Mouse (Mus musculus) heart, adult 2 months (tissue): ENCODE measurements at regions not wholly inside any gene's neighbourhood (a gene's known extent, or its start where the extent isn't known, plus 50 kb on each side); places are given as distances from the start of the nearest gene placed in this dataset.

Experiments used
- DNase-seq, 2 experiments: peaks; one replicate each; pipeline ENCODE4 v3.0.0; 2021
- H3K27ac ChIP-seq: fragments of 200-600 bp; 2 replicates; pipeline ENCODE4 v1.8.1; 2022
- H3K27me3 ChIP-seq: fragments of 200-500 bp; 2 replicates; pipeline ENCODE4 v1.6.1; 2012; ENCODE audit warnings: mild to moderate bottlenecking, low read length, inconsistent platforms, mixed read lengths; ENCODE audit not compliant: control insufficient read depth, insufficient read depth
- H3K36me3 ChIP-seq: fragments of 200-500 bp; 2 replicates; pipeline ENCODE4 v1.6.1; 2012; ENCODE audit warnings: low read length, inconsistent platforms; ENCODE audit not compliant: control insufficient read depth, insufficient read depth
- H3K4me1 ChIP-seq: fragments of 200-500 bp; 2 replicates; pipeline ENCODE4 v1.6.1; 2011; ENCODE audit warnings: low read length; ENCODE audit not compliant: control insufficient read depth, insufficient read depth
- H3K4me3 ChIP-seq: fragments of 200-600 bp; 2 replicates; pipeline ENCODE4 v1.8.1; 2022
- H3K79me2 ChIP-seq: fragments of 200-500 bp; replicated peaks from 2 replicates; pipeline ENCODE4 v1.6.1; 2012; ENCODE audit warnings: mild to moderate bottlenecking, inconsistent platforms, low read length, moderate library complexity, mixed read lengths; ENCODE audit not compliant: control insufficient read depth, insufficient read depth
- H3K9ac ChIP-seq: fragments of 200-500 bp; 2 replicates; pipeline ENCODE4 v1.6.1; 2012; ENCODE audit warnings: low read depth, mild to moderate bottlenecking, control low read depth, inconsistent platforms, low read length, mixed read lengths
- CTCF ChIP-seq: fragments of 200-600 bp; IDR thresholded peaks from 2 replicates; pipeline ENCODE4 v1.8.1; 2022; ENCODE audit warnings: antibody characterized with exemption, mild to moderate bottlenecking, moderate library complexity
- EP300 ChIP-seq: fragments of 200-500 bp; IDR thresholded peaks from 2 replicates; pipeline ENCODE4 v1.6.1; 2011; ENCODE audit warnings: low read depth, low read length, control low read depth; ENCODE audit not compliant: insufficient read depth
- POLR2A ChIP-seq: fragments of 200-500 bp; IDR thresholded peaks from 2 replicates; pipeline ENCODE4 v1.6.1; 2011; ENCODE audit warnings: mild to moderate bottlenecking, low read depth, low read length, control low read depth; ENCODE audit not compliant: insufficient read depth
- WGBS: fragments of 180-500 bp; shearing (Covaris S2); methylation state at CpG from one replicate; pipeline ENCODE4 v1.1.7; 2018; 5-methylcytosine and 5-hydroxymethylcytosine counted together
- intact Hi-C: fragments of 180-260 bp; cut with DNase I; formaldehyde crosslinking; loops from one replicate; pipeline ENCODE4 v1.15.1; 2025

- no peak overlapping the region for H3K27ac ChIP-seq
- no peaks in the 10 kb centered on the region for H3K36me3 ChIP-seq
- intact Hi-C loops: no loop called here
- WGBS: 82% methylated on average over 8 of the region's 8 CpGs
- no peaks in the 10 kb centered on the region for H3K79me2 ChIP-seq
- no peaks in the 10 kb centered on the region for H3K4me1 ChIP-seq
- TF ChIP-seq EP300 (no peak), POLR2A (no peak), CTCF (no peak)
- no peak overlapping the region for H3K4me3 ChIP-seq
- H3K27me3 ChIP-seq: no peaks in the 10 kb centered on the region
- no peak overlapping the region for H3K9ac ChIP-seq
- no peak for DNase-seq
Observed at GRCm38 (mm10) chr4:131206181-131206885, 262.1 kb downstream of the Matn1 start.

- Histone ChIP-seq H3K27me3 (no peaks in the 10 kb centered on the region), H3K4me3 (no peak overlapping the region), H3K27ac (no peak overlapping the region), H3K79me2 (no peaks in the 10 kb centered on the region), H3K4me1 (no peaks in the 10 kb centered on the region), H3K36me3 (no peaks in the 10 kb centered on the region), H3K9ac (no peak overlapping the region)
- TF ChIP-seq EP300 (no peak), POLR2A (no peak), CTCF (no peak)
- no peak for DNase-seq
- intact Hi-C loops: no loop called here
- WGBS: 48% methylated on average over 4 of the region's 4 CpGs
Observed at GRCm38 (mm10) chr4:131206886-131207200, 262.7 kb downstream of the Matn1 start.

DNA sequence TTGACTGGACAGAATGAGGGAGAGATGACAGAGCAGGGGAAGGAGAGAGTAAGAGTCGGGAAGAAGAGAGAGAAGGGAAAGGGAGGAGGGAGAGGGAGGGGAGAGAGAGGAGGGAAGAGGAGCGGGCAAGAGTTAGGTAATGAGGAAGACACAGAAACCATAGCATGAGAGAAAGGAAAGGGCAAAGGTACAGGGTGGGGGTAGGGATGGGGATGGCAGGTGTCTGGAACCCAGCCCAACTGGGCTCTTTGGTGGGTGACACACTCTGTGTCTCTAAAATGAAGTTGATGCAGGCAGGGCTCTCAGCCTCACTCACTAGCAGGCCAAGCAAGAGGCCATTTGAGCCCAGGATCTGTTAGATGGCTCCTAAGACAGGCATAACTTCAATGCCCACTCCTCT is 263.1 kb downstream of the Matn1 start:
- Histone ChIP-seq H3K79me2 (no peaks in the 10 kb centered on the region), H3K9ac (no peak overlapping the region), H3K4me1 (no peaks in the 10 kb centered on the region), H3K4me3 (no peak overlapping the region), H3K27me3 (no peaks in the 10 kb centered on the region), H3K36me3 (no peaks in the 10 kb centered on the region), H3K27ac (no peak overlapping the region)
- WGBS: 75% methylated on average over 2 of the region's 2 CpGs
- intact Hi-C loops: no loop called here
- DNase-seq: no peak
- TF ChIP-seq EP300 (no peak), POLR2A (no peak), CTCF (no peak)

- intact Hi-C loops: no loop called here
- TF ChIP-seq EP300 (no peak), POLR2A (no peak), CTCF (no peak)
- Histone ChIP-seq H3K27ac (no peak overlapping the region), H3K9ac (no peak overlapping the region), H3K36me3 (no peaks in the 10 kb centered on the region), H3K79me2 (no peaks in the 10 kb centered on the region), H3K27me3 (no peaks in the 10 kb centered on the region), H3K4me1 (no peaks in the 10 kb centered on the region), H3K4me3 (no peak overlapping the region)
- DNase-seq: no peak
- WGBS: 78% methylated on average over 9 of the region's 9 CpGs
Observed at GRCm38 (mm10) chr4:131208166-131208565, 264.0 kb downstream of the Matn1 start.

DNA sequence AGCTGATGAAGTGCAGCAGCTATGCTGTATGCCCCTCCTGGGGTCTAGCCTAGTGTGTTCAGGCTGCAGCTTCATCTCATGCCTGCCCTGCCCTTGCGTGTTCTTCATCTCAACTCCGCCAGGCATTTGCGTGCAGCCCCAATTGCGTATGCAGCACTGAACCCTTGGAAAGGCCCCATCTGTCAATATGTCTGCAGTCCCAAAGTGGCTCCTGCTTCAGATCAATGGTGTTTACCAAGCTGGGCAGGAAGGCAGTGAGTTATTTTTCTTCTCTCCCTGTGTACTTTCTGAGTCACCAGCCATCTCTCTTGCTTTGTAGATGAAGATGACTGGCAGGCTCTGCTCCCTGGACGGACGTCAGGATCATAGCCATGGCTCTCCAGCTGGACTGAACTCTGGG is 264.5 kb downstream of the Matn1 start:
- Histone ChIP-seq H3K4me3 (no peak overlapping the region), H3K79me2 (no peaks in the 10 kb centered on the region), H3K9ac (no peak overlapping the region), H3K4me1 (no peaks in the 10 kb centered on the region), H3K36me3 (no peaks in the 10 kb centered on the region), H3K27me3 (no peaks in the 10 kb centered on the region), H3K27ac (no peak overlapping the region)
- TF ChIP-seq EP300 (no peak), POLR2A (no peak), CTCF (no peak)
- intact Hi-C loops: no loop called here
- no peak for DNase-seq
- 78% methylated on average over 6 of the region's 6 CpGs for WGBS

GRCm38 (mm10) chr4:131212711-131213110 is 268.5 kb downstream of the Matn1 start:
- no peak for DNase-seq
- Histone ChIP-seq H3K79me2 (no peaks in the 10 kb centered on the region), H3K4me1 (no peaks in the 10 kb centered on the region), H3K9ac (no peak overlapping the region), H3K36me3 (no peaks in the 10 kb centered on the region), H3K27me3 (no peaks in the 10 kb centered on the region), H3K27ac (no peak overlapping the region), H3K4me3 (no peak overlapping the region)
- intact Hi-C loops: no loop called here
- 47% methylated on average over 4 of the region's 4 CpGs for WGBS
- TF ChIP-seq EP300: no peak
- no peak for TF ChIP-seq CTCF
- TF ChIP-seq POLR2A: no peak
